Mouse (Mus musculus): Measurements from ENCODE around the gene Lman1l. TPM values are rescaled to one million over a fixed set of nuclear protein-coding genes. Genes with fewer than 3 reads are reported as not detected.

The Lman1l gene
- polyA plus RNA-seq, 1 experiment, result 0.09 TPM

GRCm38 (mm10) chr9:57661552-57661951, 41.0 kb upstream of the Lman1l start:
- no peaks in the 10 kb centered on the region for H3K4me1 ChIP-seq (ENCODE audit: control insufficient read depth, insufficient read depth, insufficient read length)
- no peaks in the 10 kb centered on the region for H3K36me3 ChIP-seq (ENCODE audit: control insufficient read depth, insufficient read depth, low read length)
- TF ChIP-seq CTCF (IDR thresholded peaks at IDR 0.05; ENCODE audit: extremely low read depth, insufficient read depth, insufficient read length, insufficient replicate concordance) (no peak), POLR2A (IDR thresholded peaks at IDR 0.05; ENCODE audit: low read depth, low read length) (no peak)
- DNase-seq (ENCODE audit: low read depth in 1 of 2, low spot score in 2 of 2), result no peak
- no peak overlapping the region for H3K4me3 ChIP-seq (ENCODE audit: extremely low read depth, insufficient read depth, insufficient read length)
- no peaks in the 10 kb centered on the region for H3K27me3 ChIP-seq (ENCODE audit: control insufficient read depth, insufficient read depth, low read length)
- H3K27ac ChIP-seq (ENCODE audit: insufficient read depth, low read length), result no peak overlapping the region
- WGBS, result 61% methylated on average over 3 of the region's 3 CpGs

GRCm38 (mm10) chr9:57660501-57660900, 39.9 kb upstream of the Lman1l start:
- no peak overlapping the region for H3K27ac ChIP-seq (ENCODE audit: insufficient read depth, low read length)
- no peaks in the 10 kb centered on the region for H3K27me3 ChIP-seq (ENCODE audit: control insufficient read depth, insufficient read depth, low read length)
- WGBS, result 44% methylated on average over 6 of the region's 6 CpGs
- peaks cover 4% of the 10 kb centered on the region; the same call in 1 of the 2 replicates for H3K4me1 ChIP-seq (ENCODE audit: control insufficient read depth, insufficient read depth, insufficient read length)
- no peak for TF ChIP-seq CTCF (IDR thresholded peaks at IDR 0.05; ENCODE audit: extremely low read depth, insufficient read depth, insufficient read length, insufficient replicate concordance)
- no peak for TF ChIP-seq POLR2A (IDR thresholded peaks at IDR 0.05; ENCODE audit: low read depth, low read length)
- H3K4me3 ChIP-seq (ENCODE audit: extremely low read depth, insufficient read depth, insufficient read length), result no peak overlapping the region
- no peaks in the 10 kb centered on the region for H3K36me3 ChIP-seq (ENCODE audit: control insufficient read depth, insufficient read depth, low read length)
- no peak for DNase-seq (ENCODE audit: low read depth in 1 of 2, low spot score in 2 of 2)

GRCm38 (mm10) chr9:57659774-57660173, 39.2 kb upstream of the Lman1l start:
- Histone ChIP-seq H3K4me3 (ENCODE audit: extremely low read depth, insufficient read depth, insufficient read length) (no peak overlapping the region), H3K36me3 (ENCODE audit: control insufficient read depth, insufficient read depth, low read length) (no peaks in the 10 kb centered on the region), H3K4me1 (ENCODE audit: control insufficient read depth, insufficient read depth, insufficient read length) (peaks cover 5% of the 10 kb centered on the region; the same call in 1 of the 2 replicates), H3K27me3 (ENCODE audit: control insufficient read depth, insufficient read depth, low read length) (no peaks in the 10 kb centered on the region), H3K27ac (ENCODE audit: insufficient read depth, low read length) (no peak overlapping the region)
- peak in 1 of 2 experiments; percentile 73 for DNase-seq (ENCODE audit: low read depth in 1 of 2, low spot score in 2 of 2)
- WGBS, result 25% methylated on average over 4 of the region's 4 CpGs
- peak; percentile 78; the same call in 1 of the 2 replicates for TF ChIP-seq CTCF (IDR thresholded peaks at IDR 0.05; ENCODE audit: extremely low read depth, insufficient read depth, insufficient read length, insufficient replicate concordance)
- TF ChIP-seq POLR2A (IDR thresholded peaks at IDR 0.05; ENCODE audit: low read depth, low read length), result no peak

GRCm38 (mm10) chr9:57658970-57659369, 38.4 kb upstream of the Lman1l start:
- H3K27ac ChIP-seq (ENCODE audit: insufficient read depth, low read length), result no peak overlapping the region
- H3K36me3 ChIP-seq (ENCODE audit: control insufficient read depth, insufficient read depth, low read length), result no peaks in the 10 kb centered on the region
- TF ChIP-seq CTCF (IDR thresholded peaks at IDR 0.05; ENCODE audit: extremely low read depth, insufficient read depth, insufficient read length, insufficient replicate concordance) (no peak), POLR2A (IDR thresholded peaks at IDR 0.05; ENCODE audit: low read depth, low read length) (no peak)
- 68% methylated on average over 4 of the region's 4 CpGs for WGBS
- peaks cover 5% of the 10 kb centered on the region; the same call in 1 of the 2 replicates for H3K4me1 ChIP-seq (ENCODE audit: control insufficient read depth, insufficient read depth, insufficient read length)
- DNase-seq (ENCODE audit: low read depth in 1 of 2, low spot score in 2 of 2), result no peak
- no peaks in the 10 kb centered on the region for H3K27me3 ChIP-seq (ENCODE audit: control insufficient read depth, insufficient read depth, low read length)
- H3K4me3 ChIP-seq (ENCODE audit: extremely low read depth, insufficient read depth, insufficient read length), result no peak overlapping the region

GRCm38 (mm10) chr9:57657843-57658242, 37.3 kb upstream of the Lman1l start:
- no peak for TF ChIP-seq POLR2A (IDR thresholded peaks at IDR 0.05; ENCODE audit: low read depth, low read length)
- TF ChIP-seq CTCF (IDR thresholded peaks at IDR 0.05; ENCODE audit: extremely low read depth, insufficient read depth, insufficient read length, insufficient replicate concordance), result no peak
- Histone ChIP-seq H3K4me1 (ENCODE audit: control insufficient read depth, insufficient read depth, insufficient read length) (peaks cover 12% of the 10 kb centered on the region; the same call in 1 of the 2 replicates), H3K27me3 (ENCODE audit: control insufficient read depth, insufficient read depth, low read length) (no peaks in the 10 kb centered on the region), H3K4me3 (ENCODE audit: extremely low read depth, insufficient read depth, insufficient read length) (no peak overlapping the region), H3K27ac (ENCODE audit: insufficient read depth, low read length) (no peak overlapping the region), H3K36me3 (ENCODE audit: control insufficient read depth, insufficient read depth, low read length) (no peaks in the 10 kb centered on the region)
- 56% methylated on average over 4 of the region's 4 CpGs for WGBS
- no peak for DNase-seq (ENCODE audit: low read depth in 1 of 2, low spot score in 2 of 2)

- Histone ChIP-seq H3K36me3 (ENCODE audit: control insufficient read depth, insufficient read depth, low read length) (no peaks in the 10 kb centered on the region), H3K4me3 (ENCODE audit: extremely low read depth, insufficient read depth, insufficient read length) (no peak overlapping the region), H3K27ac (ENCODE audit: insufficient read depth, low read length) (no peak overlapping the region), H3K27me3 (ENCODE audit: control insufficient read depth, insufficient read depth, low read length) (no peaks in the 10 kb centered on the region), H3K4me1 (ENCODE audit: control insufficient read depth, insufficient read depth, insufficient read length) (peaks cover 17% of the 10 kb centered on the region; the same call in 1 of the 2 replicates)
- 93% methylated on average over 19 of the region's 19 CpGs for WGBS
- TF ChIP-seq CTCF (IDR thresholded peaks at IDR 0.05; ENCODE audit: extremely low read depth, insufficient read depth, insufficient read length, insufficient replicate concordance) (no peak), POLR2A (IDR thresholded peaks at IDR 0.05; ENCODE audit: low read depth, low read length) (no peak)
- no peak for DNase-seq (ENCODE audit: low read depth in 1 of 2, low spot score in 2 of 2)
These were observed 36.2 kb upstream of the Lman1l start for GRCm38 (mm10) chr9:57656631-57657350.

- no peaks in the 10 kb centered on the region for H3K36me3 ChIP-seq (ENCODE audit: control insufficient read depth, insufficient read depth, low read length)
- WGBS, result 5% methylated on average over 11 of the region's 11 CpGs
- TF ChIP-seq POLR2A (IDR thresholded peaks at IDR 0.05; ENCODE audit: low read depth, low read length) (no peak), CTCF (IDR thresholded peaks at IDR 0.05; ENCODE audit: extremely low read depth, insufficient read depth, insufficient read length, insufficient replicate concordance) (peak; percentile 90; the same call in 1 of the 2 replicates)
- peak; percentile 83 to 95 for DNase-seq (ENCODE audit: low read depth in 1 of 2, low spot score in 2 of 2)
- H3K4me1 ChIP-seq (ENCODE audit: control insufficient read depth, insufficient read depth, insufficient read length), result peaks cover 26% of the 10 kb centered on the region
- H3K27ac ChIP-seq (ENCODE audit: insufficient read depth, low read length), result no peak overlapping the region
- no peak overlapping the region for H3K4me3 ChIP-seq (ENCODE audit: extremely low read depth, insufficient read depth, insufficient read length)
- no peaks in the 10 kb centered on the region for H3K27me3 ChIP-seq (ENCODE audit: control insufficient read depth, insufficient read depth, low read length)
These were observed 35.2 kb upstream of the Lman1l start for GRCm38 (mm10) chr9:57655749-57656148.
